Mouse (Mus musculus) midbrain, postnatal 0 days (tissue): ENCODE measurements around the gene Samd8. TPM values are rescaled to one million over a fixed set of nuclear protein-coding genes. Genes with fewer than 3 reads are reported as not detected.

Experiments
- ATAC-seq: fragments of 200-750 bp; cut with Nextera tagmentation; 2 replicates; pipeline ENCODE4 v1.8.0; 2017; ENCODE audit warnings: moderate number of reproducible peaks, mild to moderate bottlenecking, moderate TSS enrichment, moderate library complexity; ENCODE audit not compliant: low FRiP score
- DNase-seq: peaks from one replicate; pipeline ENCODE4 v3.0.0-alpha.2; 2015; ENCODE audit warnings: low spot score
- H3K27ac ChIP-seq: fragments of 300-500 bp; sonication (generic); 2 replicates; pipeline ENCODE4 v1.5.1; 2014; ENCODE audit warnings: low read depth, mild to moderate bottlenecking, low read length, mixed read lengths
- H3K27me3 ChIP-seq: fragments of 300-500 bp; sonication (generic); 2 replicates; pipeline ENCODE4 v1.6.1; 2014; ENCODE audit warnings: low read length, control low read depth, mixed read lengths; ENCODE audit not compliant: insufficient read depth
- H3K36me3 ChIP-seq: fragments of 300-500 bp; sonication (generic); 2 replicates; pipeline ENCODE4 v1.6.1; 2014; ENCODE audit warnings: low read length, control low read depth, mixed read lengths; ENCODE audit not compliant: insufficient read depth
- H3K4me1 ChIP-seq: fragments of 300-500 bp; sonication (generic); 2 replicates; pipeline ENCODE4 v1.6.1; 2014; ENCODE audit warnings: mild to moderate bottlenecking, control low read depth, antibody characterized with exemption, low read length, mixed read lengths; ENCODE audit not compliant: insufficient read depth
- H3K4me2 ChIP-seq: fragments of 300-500 bp; sonication (generic); 2 replicates; pipeline ENCODE4 v1.6.1; 2014; ENCODE audit warnings: low read depth, mild to moderate bottlenecking, low read length, mixed read lengths; ENCODE audit not compliant: poor library complexity, severe bottlenecking
- H3K4me3 ChIP-seq: fragments of 300-500 bp; sonication (generic); 2 replicates; pipeline ENCODE4 v1.5.1; 2014; ENCODE audit warnings: low read depth, mild to moderate bottlenecking, low read length, moderate library complexity
- H3K9ac ChIP-seq: fragments of 300-500 bp; sonication (generic); replicated peaks from 2 replicates; pipeline ENCODE4 v1.6.1; 2014; ENCODE audit warnings: mild to moderate bottlenecking, low read length, moderate library complexity, mixed read lengths; ENCODE audit not compliant: poor library complexity, severe bottlenecking
- H3K9me3 ChIP-seq: fragments of 300-500 bp; sonication (generic); 2 replicates; pipeline ENCODE4 v1.6.1; 2016; ENCODE audit warnings: low read length, control low read depth
- CTCF ChIP-seq: IDR thresholded peaks from 2 replicates; pipeline ENCODE4 v1.5.1; 2016; ENCODE audit warnings: antibody characterized with exemption, mild to moderate bottlenecking
- WGBS: fragments of 180-500 bp; shearing (Covaris S2); extraction: QIAGEN DNeasy Blood & Tissue Kit; methylation state at CpG from one replicate; pipeline ENCODE4 v1.1.7; 2014; 5-methylcytosine and 5-hydroxymethylcytosine counted together
- polyA plus RNA-seq: library from polyadenylated mRNA; unstranded; fragments of >200 nt; fragmentation: Nextera tagmentation; extraction: Ambion mirVana; gene quantifications from 2 replicates; pipeline ENCODE4 v1.2.1, GENCODE M21; 2015
- total RNA-seq: library from RNA; depleted of rRNA; stranded (reverse); fragments of >200 nt; gene quantifications from 2 replicates; pipeline ENCODE4 v1.2.3, GENCODE M21; 2014

The Samd8 gene
- total and polyA plus RNA-seq, 2 experiments from 2014 or later = 28.6 to 65.9 TPM

DNA sequence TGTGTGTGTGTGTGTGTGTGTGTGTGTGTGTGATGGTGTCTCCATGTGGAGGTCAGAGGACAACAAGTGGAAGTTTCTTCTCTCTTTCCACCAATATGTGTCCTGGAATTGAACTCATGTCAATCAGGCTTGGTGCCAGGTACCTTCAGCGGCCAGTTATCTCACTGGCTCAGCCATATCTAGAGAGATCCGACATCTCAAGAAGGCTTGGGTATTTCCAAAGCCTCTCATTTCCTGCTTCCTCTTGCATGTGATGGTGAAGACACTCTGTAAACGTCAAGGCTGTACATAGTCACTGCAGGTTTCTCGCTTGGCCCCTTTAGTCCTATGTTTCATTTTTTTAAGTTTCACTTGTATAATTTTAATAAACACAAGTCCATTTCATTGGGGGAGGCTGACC, 62.9 kb downstream of the Samd8 start:
- H3K9ac ChIP-seq = no peak overlapping the region
- no peak for TF ChIP-seq CTCF
- H3K4me1 ChIP-seq = no peaks in the 10 kb centered on the region
- no peak overlapping the region for H3K27ac ChIP-seq
- H3K36me3 ChIP-seq = no peaks in the 10 kb centered on the region
- no peak overlapping the region for H3K4me2 ChIP-seq
- 91% methylated on average over 4 of the region's 4 CpGs for WGBS
- DNase-seq (no peak), ATAC-seq (no peak)
- no peaks in the 10 kb centered on the region for H3K27me3 ChIP-seq
- H3K9me3 ChIP-seq = no peaks in the 10 kb centered on the region
- H3K4me3 ChIP-seq = no peak overlapping the region

DNA sequence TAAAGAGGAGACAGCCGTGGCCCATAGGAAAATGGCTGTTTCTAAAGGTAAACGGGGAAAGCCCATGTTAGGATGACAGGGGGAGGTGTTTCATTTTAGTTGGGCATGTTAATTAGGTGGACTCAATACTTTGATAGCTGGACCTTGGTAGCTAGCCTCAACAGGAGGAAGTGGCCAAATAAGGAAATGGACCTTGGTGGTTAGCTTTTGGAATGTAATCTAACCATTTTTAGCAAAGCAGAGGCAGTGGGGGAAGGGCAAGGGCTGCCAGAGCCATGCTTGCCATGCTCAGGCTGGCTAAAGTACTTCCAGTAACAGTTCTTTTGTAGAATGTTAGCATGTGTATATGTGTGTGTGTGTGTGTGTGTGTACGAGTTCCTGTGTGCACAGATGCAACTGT, 63.5 kb downstream of the Samd8 start:
- Histone ChIP-seq H3K9ac (no peak overlapping the region), H3K27ac (no peak overlapping the region), H3K27me3 (no peaks in the 10 kb centered on the region), H3K4me2 (no peak overlapping the region), H3K4me1 (no peaks in the 10 kb centered on the region), H3K9me3 (no peaks in the 10 kb centered on the region), H3K36me3 (no peaks in the 10 kb centered on the region), H3K4me3 (no peak overlapping the region)
- DNase-seq (no peak), ATAC-seq (no peak)
- TF ChIP-seq CTCF = no peak
- 86% methylated on average over 3 of the region's 3 CpGs for WGBS

DNA sequence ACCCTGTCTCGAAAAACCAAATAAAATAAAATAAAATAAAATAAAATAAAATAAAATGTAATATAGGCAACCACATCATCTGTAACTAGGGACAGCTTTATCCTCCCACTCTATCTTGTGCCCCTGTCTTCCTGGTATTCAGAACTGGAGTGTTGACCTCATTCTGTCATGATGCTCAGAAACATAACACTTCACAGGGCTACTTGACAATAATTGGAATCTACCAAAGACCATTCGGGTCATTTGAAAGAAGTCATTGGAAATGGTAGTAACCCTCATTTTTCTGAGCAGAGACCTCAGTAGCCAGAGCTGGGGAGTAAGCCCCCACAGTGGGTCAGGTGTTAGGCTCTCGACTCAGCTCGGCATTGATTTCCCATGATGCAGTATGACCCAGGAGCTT, 64.3 kb downstream of the Samd8 start:
- ATAC-seq = no peak
- no peak for TF ChIP-seq CTCF
- no peaks in the 10 kb centered on the region for H3K36me3 ChIP-seq
- H3K4me1 ChIP-seq = no peaks in the 10 kb centered on the region
- no peak overlapping the region for H3K4me3 ChIP-seq
- no peaks in the 10 kb centered on the region for H3K9me3 ChIP-seq
- no peak for DNase-seq
- no peaks in the 10 kb centered on the region for H3K27me3 ChIP-seq
- no peak overlapping the region for H3K9ac ChIP-seq
- no peak overlapping the region for H3K27ac ChIP-seq
- 90% methylated on average over 4 of the region's 4 CpGs for WGBS
- no peak overlapping the region for H3K4me2 ChIP-seq

DNA sequence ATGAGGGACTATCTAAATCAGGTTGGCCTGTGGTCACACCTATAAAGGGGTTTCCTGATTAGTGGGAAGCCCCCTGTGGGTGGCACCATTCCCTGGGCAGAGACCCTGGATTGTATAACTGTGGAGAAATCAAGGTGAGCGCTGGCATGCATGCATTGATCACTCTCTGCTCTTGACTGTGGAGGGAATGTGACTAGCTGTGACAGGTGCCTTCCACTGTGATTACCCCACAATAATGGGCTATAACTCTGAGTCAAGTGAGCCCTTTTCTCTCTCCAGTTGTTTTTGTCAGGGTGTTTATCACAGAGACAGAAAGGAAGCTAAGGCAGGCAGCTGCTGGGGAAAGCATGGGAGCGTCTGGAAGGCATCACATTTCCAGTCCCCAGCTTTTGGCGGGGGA, 65.9 kb downstream of the Samd8 start:
- DNase-seq (no peak), ATAC-seq (no peak)
- no peaks in the 10 kb centered on the region for H3K9me3 ChIP-seq
- H3K4me2 ChIP-seq = no peak overlapping the region
- no peak overlapping the region for H3K9ac ChIP-seq
- WGBS = 81% methylated on average over 3 of the region's 3 CpGs
- no peaks in the 10 kb centered on the region for H3K36me3 ChIP-seq
- H3K4me3 ChIP-seq = no peak overlapping the region
- no peak for TF ChIP-seq CTCF
- no peak overlapping the region for H3K27ac ChIP-seq
- no peaks in the 10 kb centered on the region for H3K27me3 ChIP-seq
- H3K4me1 ChIP-seq = no peaks in the 10 kb centered on the region

DNA sequence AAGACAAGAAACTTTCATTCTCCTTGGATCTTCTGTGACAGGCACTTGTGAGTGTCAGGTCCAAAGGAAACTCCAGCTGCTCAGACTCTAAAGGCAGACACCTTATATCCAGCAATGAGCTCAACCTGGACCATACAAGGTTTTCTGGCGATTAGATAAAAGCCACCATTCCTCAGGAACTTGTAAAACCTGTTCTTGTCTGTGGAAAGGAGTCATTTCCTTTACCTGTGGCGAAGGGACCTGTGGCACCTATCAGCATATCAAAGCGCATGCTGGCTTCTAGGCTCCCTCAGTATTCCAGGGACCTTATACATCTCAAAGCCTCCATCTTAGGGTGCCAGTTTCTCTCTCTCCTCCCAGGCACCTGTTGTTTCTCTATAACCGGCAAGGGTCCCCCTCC, 67.1 kb downstream of the Samd8 start:
- no peak for DNase-seq
- H3K9me3 ChIP-seq = no peaks in the 10 kb centered on the region
- no peak overlapping the region for H3K4me3 ChIP-seq
- no peaks in the 10 kb centered on the region for H3K4me1 ChIP-seq
- H3K9ac ChIP-seq = no peak overlapping the region
- TF ChIP-seq CTCF = no peak
- 43% methylated on average over 4 of the region's 4 CpGs for WGBS
- no peak overlapping the region for H3K27ac ChIP-seq
- H3K4me2 ChIP-seq = no peak overlapping the region
- no peak for ATAC-seq
- H3K36me3 ChIP-seq = no peaks in the 10 kb centered on the region
- H3K27me3 ChIP-seq = no peaks in the 10 kb centered on the region

DNA sequence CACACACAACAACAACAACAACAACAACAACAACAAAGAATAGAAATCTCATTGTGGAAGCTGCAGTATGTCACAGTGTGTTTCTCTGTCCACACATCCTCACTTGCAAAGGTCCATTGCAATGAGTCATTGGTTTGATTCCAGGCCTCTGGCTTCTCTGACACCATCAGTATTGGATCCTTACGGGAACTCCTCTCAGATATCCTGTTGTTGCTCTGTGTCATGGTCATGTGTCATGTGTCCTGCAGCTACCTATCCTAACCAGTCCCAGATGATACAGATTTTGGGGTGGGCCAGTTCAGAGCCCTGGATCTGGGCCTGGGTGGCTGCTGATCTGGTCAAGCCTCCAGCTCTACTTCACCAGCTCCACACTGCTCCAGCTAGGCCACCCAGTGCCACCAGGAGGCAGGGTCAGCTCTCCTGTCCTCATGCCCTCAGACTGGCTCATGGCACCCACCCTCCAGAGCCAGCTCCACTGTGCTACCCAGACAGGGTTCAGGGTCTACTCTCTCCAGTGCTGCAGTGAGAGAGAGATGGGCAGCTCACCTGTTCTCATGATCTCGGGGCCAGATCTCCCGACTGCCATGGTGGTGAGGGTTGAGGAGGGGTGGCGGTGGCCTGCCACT, 70.7 kb downstream of the Samd8 start:
- WGBS = 95% methylated on average over 4 of the region's 4 CpGs
- DNase-seq (no peak), ATAC-seq (no peak)
- Histone ChIP-seq H3K36me3 (no peaks in the 10 kb centered on the region), H3K27me3 (no peaks in the 10 kb centered on the region), H3K27ac (no peak overlapping the region), H3K4me3 (no peak overlapping the region), H3K9ac (no peak overlapping the region), H3K9me3 (no peaks in the 10 kb centered on the region), H3K4me1 (no peaks in the 10 kb centered on the region), H3K4me2 (no peak overlapping the region)
- TF ChIP-seq CTCF = no peak
